Mouse (Mus musculus): Measurements from ENCODE around the gene Cct5. TPM values are rescaled to one million over a fixed set of nuclear protein-coding genes. Genes with fewer than 3 reads are reported as not detected.
"Not testable (repeated sequence)": the region's sequence is repeated elsewhere in the genome, so short reads cannot be mapped to it uniquely, and the experiment has no call there.

Gene Cct5
- polyA plus RNA-seq, 1 experiment = 275 TPM

DNA sequence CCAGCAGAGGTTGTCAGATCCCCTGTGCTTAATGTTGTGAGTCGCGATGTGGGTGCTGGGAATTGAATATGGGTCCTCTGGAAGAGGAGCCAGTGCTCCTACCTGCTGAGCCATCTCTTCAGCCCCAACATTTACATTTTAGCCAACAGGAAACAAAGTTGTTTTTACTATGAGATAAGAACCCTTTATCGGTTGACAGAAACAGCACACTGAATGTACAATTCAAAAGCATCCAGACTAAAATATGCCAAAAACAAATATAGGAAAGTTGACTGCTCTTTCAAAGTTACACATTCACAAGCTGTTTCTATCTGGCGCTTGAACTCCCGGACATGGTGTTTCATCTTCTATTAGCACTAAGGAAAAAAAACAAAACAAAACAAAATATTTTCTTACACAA, 15.5 kb downstream of the Cct5 start:
- no peak for TF ChIP-seq CTCF (IDR thresholded peaks at IDR 0.05; ENCODE audit: borderline replicate concordance, insufficient read depth, low read length)
- TF ChIP-seq POLR2A (IDR thresholded peaks at IDR 0.05; ENCODE audit: low read depth, low read length) = no peak
- H3K4me1 ChIP-seq (ENCODE audit: control insufficient read depth, insufficient read depth, low read length) = peaks cover 2% of the 10 kb centered on the region; the same call in 1 of the 2 replicates
- no peak overlapping the region for H3K27ac ChIP-seq (ENCODE audit: insufficient read depth, low read length)
- no peak overlapping the region for H3K4me3 ChIP-seq (ENCODE audit: insufficient read depth, low read length)

- Histone ChIP-seq H3K4me3 (ENCODE audit: insufficient read depth, low read length) (no peak overlapping the region), H3K27ac (ENCODE audit: insufficient read depth, low read length) (no peak overlapping the region), H3K4me1 (ENCODE audit: control insufficient read depth, insufficient read depth, low read length) (peaks cover 2% of the 10 kb centered on the region; the same call in 1 of the 2 replicates)
- no peak for TF ChIP-seq POLR2A (IDR thresholded peaks at IDR 0.05; ENCODE audit: low read depth, low read length)
- no peak for TF ChIP-seq CTCF (IDR thresholded peaks at IDR 0.05; ENCODE audit: borderline replicate concordance, insufficient read depth, low read length)
Measured at GRCm38 (mm10) chr15:31585238-31585637, 16.4 kb downstream of the Cct5 start.

GRCm38 (mm10) chr15:31583304-31584085, 18.1 kb downstream of the Cct5 start:
- TF ChIP-seq POLR2A (IDR thresholded peaks at IDR 0.05; ENCODE audit: low read depth, low read length) = no peak
- no peak for TF ChIP-seq CTCF (IDR thresholded peaks at IDR 0.05; ENCODE audit: borderline replicate concordance, insufficient read depth, low read length)
- H3K4me1 ChIP-seq (ENCODE audit: control insufficient read depth, insufficient read depth, low read length) = no peaks in the 10 kb centered on the region
- no peak overlapping the region for H3K4me3 ChIP-seq (ENCODE audit: insufficient read depth, low read length)

GRCm38 (mm10) chr15:31581086-31581485, 20.5 kb downstream of the Cct5 start:
- not testable (repeated sequence) for H3K4me3 ChIP-seq (ENCODE audit: insufficient read depth, low read length); H3K27ac ChIP-seq (ENCODE audit: insufficient read depth, low read length); H3K4me1 ChIP-seq (ENCODE audit: control insufficient read depth, insufficient read depth, low read length)

More at GRCm38 (mm10) chr15:31583304-31584085, 18.1 kb downstream of the Cct5 start:
- no peak overlapping the region for H3K27ac ChIP-seq (ENCODE audit: insufficient read depth, low read length)

DNA sequence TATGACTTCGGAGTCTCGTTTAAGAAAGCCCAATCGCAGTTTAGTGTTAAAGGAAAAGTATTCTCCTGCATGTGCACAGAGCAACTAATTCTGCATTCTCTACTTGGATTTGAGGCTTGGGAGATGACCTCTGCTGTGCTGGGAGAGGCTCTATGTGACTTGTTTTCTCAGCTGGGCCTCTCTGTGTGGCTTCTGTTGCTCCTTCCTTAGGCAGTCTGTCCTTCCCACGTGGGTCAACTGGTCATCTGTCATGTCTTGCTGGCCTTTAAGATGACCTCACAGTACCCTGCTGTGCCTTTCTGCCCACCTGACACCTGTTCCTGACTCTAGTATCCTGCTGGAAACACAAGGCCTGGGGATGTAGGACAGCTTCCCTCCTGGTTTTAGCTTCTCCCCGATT, 25.5 kb downstream of the Cct5 start:
- Histone ChIP-seq H3K4me3 (ENCODE audit: insufficient read depth, low read length) (no peak overlapping the region), H3K27ac (ENCODE audit: insufficient read depth, low read length) (no peak overlapping the region), H3K4me1 (ENCODE audit: control insufficient read depth, insufficient read depth, low read length) (no peaks in the 10 kb centered on the region)
- no peak for TF ChIP-seq POLR2A (IDR thresholded peaks at IDR 0.05; ENCODE audit: low read depth, low read length)
- TF ChIP-seq CTCF (IDR thresholded peaks at IDR 0.05; ENCODE audit: borderline replicate concordance, insufficient read depth, low read length) = no peak

GRCm38 (mm10) chr15:31573692-31574091, 27.9 kb downstream of the Cct5 start:
- Histone ChIP-seq H3K4me3 (ENCODE audit: insufficient read depth, low read length) (no peak overlapping the region), H3K4me1 (ENCODE audit: control insufficient read depth, insufficient read depth, low read length) (no peaks in the 10 kb centered on the region), H3K27ac (ENCODE audit: insufficient read depth, low read length) (no peak overlapping the region)
- no peak for TF ChIP-seq CTCF (IDR thresholded peaks at IDR 0.05; ENCODE audit: borderline replicate concordance, insufficient read depth, low read length)
- no peak for TF ChIP-seq POLR2A (IDR thresholded peaks at IDR 0.05; ENCODE audit: low read depth, low read length)

- Histone ChIP-seq H3K4me3 (ENCODE audit: insufficient read depth, low read length) (no peak overlapping the region), H3K27ac (ENCODE audit: insufficient read depth, low read length) (no peak overlapping the region), H3K4me1 (ENCODE audit: control insufficient read depth, insufficient read depth, low read length) (no peaks in the 10 kb centered on the region; the same call in 1 of the 2 replicates)
- no peak for TF ChIP-seq POLR2A (IDR thresholded peaks at IDR 0.05; ENCODE audit: low read depth, low read length)
- TF ChIP-seq CTCF (IDR thresholded peaks at IDR 0.05; ENCODE audit: borderline replicate concordance, insufficient read depth, low read length) = no peak
Measured at GRCm38 (mm10) chr15:31573287-31573686, 28.3 kb downstream of the Cct5 start.

- no peak overlapping the region for H3K4me3 ChIP-seq (ENCODE audit: insufficient read depth, low read length)
Measured at GRCm38 (mm10) chr15:31571906-31572722, 29.5 kb downstream of the Cct5 start.

DNA sequence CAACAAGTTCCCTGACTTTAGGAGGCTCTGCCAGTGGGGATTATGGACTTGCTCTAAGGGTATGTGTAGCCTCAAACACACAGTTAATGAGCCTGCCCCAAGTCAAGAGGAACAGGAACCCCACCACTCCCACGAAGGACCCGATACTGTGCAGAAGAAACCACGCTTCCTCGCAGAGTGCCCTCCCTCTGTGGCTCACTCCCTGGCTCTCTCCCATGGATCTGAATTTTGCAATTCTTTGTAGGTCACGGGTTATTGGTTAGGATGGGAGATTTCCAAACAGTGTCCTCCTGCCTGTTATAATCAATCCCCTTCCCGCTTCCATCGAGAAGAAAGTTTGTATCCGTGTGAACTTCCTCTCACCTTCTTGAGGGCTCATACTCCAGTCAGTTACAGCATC, 30.6 kb downstream of the Cct5 start:
- no peak for TF ChIP-seq CTCF (IDR thresholded peaks at IDR 0.05; ENCODE audit: borderline replicate concordance, insufficient read depth, low read length)
- TF ChIP-seq POLR2A (IDR thresholded peaks at IDR 0.05; ENCODE audit: low read depth, low read length) = no peak
- Histone ChIP-seq H3K4me1 (ENCODE audit: control insufficient read depth, insufficient read depth, low read length) (no peaks in the 10 kb centered on the region; the same call in 1 of the 2 replicates), H3K27ac (ENCODE audit: insufficient read depth, low read length) (no peak overlapping the region), H3K4me3 (ENCODE audit: insufficient read depth, low read length) (no peak overlapping the region)

More at GRCm38 (mm10) chr15:31571906-31572722, 29.5 kb downstream of the Cct5 start:
- TF ChIP-seq POLR2A (IDR thresholded peaks at IDR 0.05; ENCODE audit: low read depth, low read length) (no peak), CTCF (IDR thresholded peaks at IDR 0.05; ENCODE audit: borderline replicate concordance, insufficient read depth, low read length) (no peak)
- no peaks in the 10 kb centered on the region; the same call in 1 of the 2 replicates for H3K4me1 ChIP-seq (ENCODE audit: control insufficient read depth, insufficient read depth, low read length)
- H3K27ac ChIP-seq (ENCODE audit: insufficient read depth, low read length) = no peak overlapping the region

All from embryonic fibroblast, embryonic 13.5 days (primary cell).